ENCODE assay signal across 11 mouse cellular contexts in the genomic region with DNA sequence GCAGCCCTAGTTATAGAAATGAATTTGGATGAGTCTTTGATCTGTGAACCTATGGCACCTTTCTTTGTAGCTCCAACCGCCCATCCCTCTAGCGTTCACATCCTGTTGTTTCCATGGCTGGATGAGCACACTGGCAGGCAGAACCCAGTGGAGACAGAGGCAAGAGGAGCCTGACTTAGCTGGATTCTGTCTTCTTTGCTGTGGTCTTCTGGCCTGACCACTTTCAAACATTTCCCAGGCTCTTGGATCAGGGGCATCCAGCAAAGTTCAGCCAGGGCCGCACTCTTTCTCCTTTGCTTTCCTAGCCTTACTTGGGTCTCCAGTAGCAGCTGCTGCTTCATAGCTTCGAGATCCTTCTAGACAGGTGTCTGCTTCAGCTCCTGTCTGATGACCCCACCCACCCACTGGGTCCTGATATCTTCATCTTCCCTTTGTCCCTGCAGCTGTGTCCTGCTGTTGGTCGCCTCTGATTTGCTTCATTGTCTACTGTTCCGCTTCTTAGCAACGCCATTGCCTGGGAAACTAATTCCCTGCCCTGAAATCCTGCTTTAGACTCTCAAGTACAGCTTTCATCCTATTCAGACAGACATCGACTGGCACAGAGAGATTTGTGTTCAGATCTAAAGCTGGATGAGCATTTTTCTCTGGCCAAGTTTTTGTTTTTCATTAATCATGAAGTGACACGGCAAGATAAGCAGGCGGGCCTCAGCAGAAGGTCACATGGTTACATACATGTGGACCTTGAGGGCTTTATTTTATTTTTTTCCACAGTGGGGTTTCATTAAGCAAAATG.
DNase-seq lines count a peak whose midpoint lies in the region; ATAC-seq and TF ChIP-seq lines count a peak whose summit lies in the region.
"Had no signal": no experiment of that assay in that cellular context is flagged by ENCODE, and none has a peak within 500 bp of the region (broad histone marks: within the 10 kb centered on the region; RNA-seq: fewer than 3 reads in every experiment).

No protein-coding gene starts in this region.

- WGBS in forebrain, embryonic 12.5 days: 34% methylated on average over 10 of the region's 10 CpGs
- 20% methylated on average over 10 of the region's 10 CpGs for WGBS in midbrain, embryonic 10.5 days
- 67% methylated on average over 10 of the region's 10 CpGs for WGBS in liver, postnatal 0 days (ENCODE audit: insufficient replicate concordance)

- H3K4me2 ChIP-seq in forebrain, embryonic 12.5 days: no peak overlapping the region
- no peak overlapping the region for H3K4me2 ChIP-seq in liver, postnatal 0 days (ENCODE audit: low read depth, low read length)
- H3K4me2 ChIP-seq: limb, embryonic 15.5 days had no signal

- H3K9ac ChIP-seq in forebrain, embryonic 12.5 days: no peak overlapping the region
- H3K9ac ChIP-seq in liver, postnatal 0 days (replicated peaks): no peak overlapping the region
- H3K9ac ChIP-seq: limb, embryonic 15.5 days had no signal

- no peaks in the 10 kb centered on the region for H3K27me3 ChIP-seq in forebrain, embryonic 12.5 days
- H3K27me3 ChIP-seq in midbrain, embryonic 10.5 days (ENCODE audit: low read depth, poor library complexity, severe bottlenecking): peaks cover 87% of the 10 kb centered on the region
- H3K27me3 ChIP-seq in liver, postnatal 0 days (ENCODE audit: insufficient read depth, low read length): no peaks in the 10 kb centered on the region
- H3K27me3 ChIP-seq: limb, embryonic 15.5 days had no signal

- H3K4me3 ChIP-seq in forebrain, embryonic 12.5 days (replicated peaks): no peak overlapping the region
- H3K4me3 ChIP-seq in midbrain, embryonic 10.5 days: no peak overlapping the region
- H3K4me3 ChIP-seq in liver, postnatal 0 days (ENCODE audit: low read depth, low read length): no peak overlapping the region
- H3K4me3 ChIP-seq: limb, embryonic 15.5 days; myocyte had no signal

- H3K36me3 ChIP-seq in forebrain, embryonic 12.5 days (replicated peaks): no peaks in the 10 kb centered on the region
- no peaks in the 10 kb centered on the region for H3K36me3 ChIP-seq in midbrain, embryonic 10.5 days
- H3K36me3 ChIP-seq in liver, postnatal 0 days (replicated peaks; ENCODE audit: insufficient read depth, low read length): no peaks in the 10 kb centered on the region
- H3K36me3 ChIP-seq: limb, embryonic 15.5 days had no signal

- ATAC-seq in forebrain, embryonic 12.5 days (ENCODE audit: low FRiP score): peak; percentile 68
- no peak for ATAC-seq in liver, postnatal 0 days

- no peak for TF ChIP-seq CTCF in liver, postnatal 0 days (IDR thresholded peaks at IDR 0.05; ENCODE audit: low read depth)

- H3K27ac ChIP-seq in forebrain, embryonic 12.5 days: peak overlapping the region; percentile 76
- peak overlapping the region; percentile 80 for H3K27ac ChIP-seq in midbrain, embryonic 10.5 days (replicated peaks)
- no peak overlapping the region for H3K27ac ChIP-seq in liver, postnatal 0 days (ENCODE audit: low read depth)
- H3K27ac ChIP-seq: limb, embryonic 15.5 days; stomach, postnatal 0 days had no signal

- 0 out of 2 replicates have a peak, but pooled peaks cover 8% of the 10 kb centered on the region for H3K9me3 ChIP-seq in forebrain, embryonic 12.5 days
- H3K9me3 ChIP-seq in midbrain, embryonic 10.5 days (replicated peaks): peaks cover 13% of the 10 kb centered on the region
- H3K9me3 ChIP-seq in liver, postnatal 0 days (ENCODE audit: low read length): no peaks in the 10 kb centered on the region
- H3K9me3 ChIP-seq: limb, embryonic 15.5 days had no signal

- no peak for TF ChIP-seq EP300 in liver, postnatal 0 days (IDR thresholded peaks at IDR 0.05; ENCODE audit: low read depth)

- peaks cover 21% of the 10 kb centered on the region for H3K4me1 ChIP-seq in forebrain, embryonic 12.5 days
- H3K4me1 ChIP-seq in midbrain, embryonic 10.5 days: peaks cover 35% of the 10 kb centered on the region
- H3K4me1 ChIP-seq in liver, postnatal 0 days (ENCODE audit: insufficient read depth): no peaks in the 10 kb centered on the region
- H3K4me1 ChIP-seq: limb, embryonic 15.5 days had no signal

- peak; percentile 38 to 51 for DNase-seq in right cerebral cortex, postnatal 10 days (ENCODE audit: low spot score in 2 of 2)
- DNase-seq in right cerebral cortex, postnatal 4 days: no peak
- DNase-seq in midbrain, embryonic 10.5 days (ENCODE audit: low spot score): peak; percentile 87
- no peak for DNase-seq in liver, postnatal 0 days
- DNase-seq in ovary, adult 18-20 months (ENCODE audit: low spot score): no peak
- no peak for DNase-seq in thymus, adult 18-20 months
- DNase-seq: cerebellum, adult 8-10 months had no signal

Comparison
In these comparisons a context has a peak if more than half of its experiments do, and no peak if none do; other contexts are left out.
1. DNase-seq: peak in right cerebral cortex, postnatal 10 days (2 of 2) and midbrain, embryonic 10.5 days (single experiment); none in right cerebral cortex, postnatal 4 days (single experiment), liver, postnatal 0 days (single experiment), ovary, adult 18-20 months (single experiment) and thymus, adult 18-20 months (0 of 2).